Mouse (Mus musculus): Measurements from ENCODE around the gene Galnt10. TPM values are rescaled to one million over a fixed set of nuclear protein-coding genes. Genes with fewer than 3 reads are reported as not detected.

Gene Galnt10
- polyA plus RNA-seq, 1 experiment from 2014 or later: 22.9 TPM

GRCm38 (mm10) chr11:57635148-57635547 lies 10.1 kb upstream of the Galnt10 start:
- DNase-seq (ENCODE audit: low spot score): no peak

- no peak for DNase-seq (ENCODE audit: low spot score)
Observed at GRCm38 (mm10) chr11:57643691-57644090, 1.6 kb upstream of the Galnt10 start.

- DNase-seq (ENCODE audit: low spot score): peak; percentile 65
Observed at GRCm38 (mm10) chr11:57644245-57645017, 811 bp upstream of the Galnt10 start.

- no peak for DNase-seq (ENCODE audit: low spot score)
Observed at GRCm38 (mm10) chr11:57645847-57646246, 605 bp downstream of the Galnt10 start.

- DNase-seq (ENCODE audit: low spot score): no peak
Observed at GRCm38 (mm10) chr11:57646416-57646815, 1.2 kb downstream of the Galnt10 start.

- DNase-seq (ENCODE audit: low spot score): no peak
Observed at GRCm38 (mm10) chr11:57646940-57647339, 1.7 kb downstream of the Galnt10 start.

- DNase-seq (ENCODE audit: low spot score): no peak
Observed at GRCm38 (mm10) chr11:57647446-57647845, 2.2 kb downstream of the Galnt10 start.

GRCm38 (mm10) chr11:57648196-57648800 lies 3.1 kb downstream of the Galnt10 start:
- no peak for DNase-seq (ENCODE audit: low spot score)

- DNase-seq (ENCODE audit: low spot score): no peak
Observed at GRCm38 (mm10) chr11:57649269-57649668, 4.0 kb downstream of the Galnt10 start.

- DNase-seq (ENCODE audit: low spot score): no peak
Observed at GRCm38 (mm10) chr11:57649671-57650070, 4.4 kb downstream of the Galnt10 start.

GRCm38 (mm10) chr11:57650867-57651266 lies 5.6 kb downstream of the Galnt10 start:
- no peak for DNase-seq (ENCODE audit: low spot score)

GRCm38 (mm10) chr11:57651281-57651810 lies 6.1 kb downstream of the Galnt10 start:
- DNase-seq (ENCODE audit: low spot score): no peak

- DNase-seq (ENCODE audit: low spot score): no peak
Observed at GRCm38 (mm10) chr11:57652206-57652922, 7.1 kb downstream of the Galnt10 start.

GRCm38 (mm10) chr11:57652923-57653660 lies 7.8 kb downstream of the Galnt10 start:
- no peak for DNase-seq (ENCODE audit: low spot score)

GRCm38 (mm10) chr11:57653796-57654195 lies 8.6 kb downstream of the Galnt10 start:
- no peak for DNase-seq (ENCODE audit: low spot score)

GRCm38 (mm10) chr11:57654386-57654785 lies 9.1 kb downstream of the Galnt10 start:
- no peak for DNase-seq (ENCODE audit: low spot score)

GRCm38 (mm10) chr11:57654977-57655397 lies 9.7 kb downstream of the Galnt10 start:
- no peak for DNase-seq (ENCODE audit: low spot score)

- peak; percentile 33 for DNase-seq (ENCODE audit: low spot score)
Observed at GRCm38 (mm10) chr11:57655669-57656325, 10.6 kb downstream of the Galnt10 start.

- no peak for DNase-seq (ENCODE audit: low spot score)
Observed at GRCm38 (mm10) chr11:57656602-57657275, 11.5 kb downstream of the Galnt10 start.

Data from thymus, postnatal 0 days (tissue).